Mouse (Mus musculus): ENCODE data around the gene Btbd11. TPM values are rescaled to one million over a fixed set of nuclear protein-coding genes. Genes with fewer than 3 reads are reported as not detected.
A peak's percentile ranks its signal among the peaks of the same experiment; 100 is the strongest.

The Btbd11 gene
- polyA plus RNA-seq, 1 experiment = 38.7 TPM

- H3K27ac ChIP-seq (ENCODE audit: insufficient read depth, low read length) = no peak overlapping the region
- 52% methylated on average over 8 of the region's 8 CpGs for WGBS
Observed at GRCm38 (mm10) chr10:85617080-85617479, 230.5 kb downstream of the Btbd11 start.

GRCm38 (mm10) chr10:85617501-85618417 lies 231.1 kb downstream of the Btbd11 start:
- 55% methylated on average over 12 of the region's 12 CpGs for WGBS
- DNase-seq = no peak
- no peak overlapping the region for H3K4me3 ChIP-seq (replicated peaks; ENCODE audit: insufficient read depth, low read depth, low read length)
- no peak overlapping the region for H3K27ac ChIP-seq (ENCODE audit: insufficient read depth, low read length)
- no peak for TF ChIP-seq CTCF (IDR thresholded peaks at IDR 0.05; ENCODE audit: borderline replicate concordance, insufficient read depth, low read depth, low read length)
- no peak for TF ChIP-seq POLR2A (IDR thresholded peaks at IDR 0.05; ENCODE audit: borderline replicate concordance, insufficient read depth, low read length)
- H3K4me1 ChIP-seq (ENCODE audit: control insufficient read depth, insufficient read depth, low read length) = no peaks in the 10 kb centered on the region
- H3K27me3 ChIP-seq (ENCODE audit: control insufficient read depth, insufficient read depth, low read length) = no peaks in the 10 kb centered on the region

More at GRCm38 (mm10) chr10:85617080-85617479, 230.5 kb downstream of the Btbd11 start:
- Histone ChIP-seq H3K27me3 (ENCODE audit: control insufficient read depth, insufficient read depth, low read length) (no peaks in the 10 kb centered on the region), H3K4me3 (replicated peaks; ENCODE audit: insufficient read depth, low read depth, low read length) (no peak overlapping the region), H3K4me1 (ENCODE audit: control insufficient read depth, insufficient read depth, low read length) (no peaks in the 10 kb centered on the region)
- TF ChIP-seq CTCF (IDR thresholded peaks at IDR 0.05; ENCODE audit: borderline replicate concordance, insufficient read depth, low read depth, low read length) (no peak), POLR2A (IDR thresholded peaks at IDR 0.05; ENCODE audit: borderline replicate concordance, insufficient read depth, low read length) (no peak)
- DNase-seq = no peak

- peaks cover 4% of the 10 kb centered on the region for H3K4me1 ChIP-seq (ENCODE audit: control insufficient read depth, insufficient read depth, low read length)
- no peak for DNase-seq
- WGBS = 68% methylated on average over 6 of the region's 6 CpGs
- no peak overlapping the region for H3K4me3 ChIP-seq (replicated peaks; ENCODE audit: insufficient read depth, low read depth, low read length)
- no peak overlapping the region for H3K27ac ChIP-seq (ENCODE audit: insufficient read depth, low read length)
- TF ChIP-seq POLR2A (IDR thresholded peaks at IDR 0.05; ENCODE audit: borderline replicate concordance, insufficient read depth, low read length) (no peak), CTCF (IDR thresholded peaks at IDR 0.05; ENCODE audit: borderline replicate concordance, insufficient read depth, low read depth, low read length) (no peak)
- H3K27me3 ChIP-seq (ENCODE audit: control insufficient read depth, insufficient read depth, low read length) = no peaks in the 10 kb centered on the region
Observed at GRCm38 (mm10) chr10:85621067-85621466, 234.5 kb downstream of the Btbd11 start.

GRCm38 (mm10) chr10:85624504-85625169 lies 238.0 kb downstream of the Btbd11 start:
- H3K27me3 ChIP-seq (ENCODE audit: control insufficient read depth, insufficient read depth, low read length) = no peaks in the 10 kb centered on the region
- peaks cover 4% of the 10 kb centered on the region for H3K4me1 ChIP-seq (ENCODE audit: control insufficient read depth, insufficient read depth, low read length)
- TF ChIP-seq CTCF (IDR thresholded peaks at IDR 0.05; ENCODE audit: borderline replicate concordance, insufficient read depth, low read depth, low read length) (peak; percentile 82), POLR2A (IDR thresholded peaks at IDR 0.05; ENCODE audit: borderline replicate concordance, insufficient read depth, low read length) (no peak)
- peak overlapping the region; percentile 67 for H3K4me3 ChIP-seq (replicated peaks; ENCODE audit: insufficient read depth, low read depth, low read length)
- H3K27ac ChIP-seq (ENCODE audit: insufficient read depth, low read length) = no peak overlapping the region
- peak; percentile 77 for DNase-seq
- 8% methylated on average over 31 of the region's 31 CpGs for WGBS

GRCm38 (mm10) chr10:85625170-85625686 lies 238.6 kb downstream of the Btbd11 start:
- 19% methylated on average over 4 of the region's 4 CpGs for WGBS
- Histone ChIP-seq H3K4me1 (ENCODE audit: control insufficient read depth, insufficient read depth, low read length) (peaks cover 4% of the 10 kb centered on the region), H3K4me3 (replicated peaks; ENCODE audit: insufficient read depth, low read depth, low read length) (no peak overlapping the region), H3K27ac (ENCODE audit: insufficient read depth, low read length) (no peak overlapping the region), H3K27me3 (ENCODE audit: control insufficient read depth, insufficient read depth, low read length) (no peaks in the 10 kb centered on the region)
- TF ChIP-seq CTCF (IDR thresholded peaks at IDR 0.05; ENCODE audit: borderline replicate concordance, insufficient read depth, low read depth, low read length) (no peak), POLR2A (IDR thresholded peaks at IDR 0.05; ENCODE audit: borderline replicate concordance, insufficient read depth, low read length) (no peak)
- DNase-seq = peak; percentile 23 to 29

- 80% methylated on average over 10 of the region's 10 CpGs for WGBS
Observed at GRCm38 (mm10) chr10:85632030-85632429, 245.4 kb downstream of the Btbd11 start.

GRCm38 (mm10) chr10:85633577-85633976 lies 247.0 kb downstream of the Btbd11 start:
- TF ChIP-seq POLR2A (IDR thresholded peaks at IDR 0.05; ENCODE audit: borderline replicate concordance, insufficient read depth, low read length) (no peak), CTCF (IDR thresholded peaks at IDR 0.05; ENCODE audit: borderline replicate concordance, insufficient read depth, low read depth, low read length) (no peak)
- WGBS = 79% methylated on average over 10 of the region's 10 CpGs
- H3K4me1 ChIP-seq (ENCODE audit: control insufficient read depth, insufficient read depth, low read length) = no peaks in the 10 kb centered on the region

More at GRCm38 (mm10) chr10:85632030-85632429, 245.4 kb downstream of the Btbd11 start:
- Histone ChIP-seq H3K4me1 (ENCODE audit: control insufficient read depth, insufficient read depth, low read length) (no peaks in the 10 kb centered on the region; the same call in 1 of the 2 replicates), H3K4me3 (replicated peaks; ENCODE audit: insufficient read depth, low read depth, low read length) (no peak overlapping the region), H3K27me3 (ENCODE audit: control insufficient read depth, insufficient read depth, low read length) (no peaks in the 10 kb centered on the region), H3K27ac (ENCODE audit: insufficient read depth, low read length) (no peak overlapping the region)
- TF ChIP-seq POLR2A (IDR thresholded peaks at IDR 0.05; ENCODE audit: borderline replicate concordance, insufficient read depth, low read length) (no peak), CTCF (IDR thresholded peaks at IDR 0.05; ENCODE audit: borderline replicate concordance, insufficient read depth, low read depth, low read length) (no peak)
- no peak for DNase-seq

More at GRCm38 (mm10) chr10:85633577-85633976, 247.0 kb downstream of the Btbd11 start:
- no peak for DNase-seq
- H3K4me3 ChIP-seq (replicated peaks; ENCODE audit: insufficient read depth, low read depth, low read length) = no peak overlapping the region
- H3K27ac ChIP-seq (ENCODE audit: insufficient read depth, low read length) = no peak overlapping the region
- H3K27me3 ChIP-seq (ENCODE audit: control insufficient read depth, insufficient read depth, low read length) = no peaks in the 10 kb centered on the region

All from cerebellum, adult 2 months (tissue).